Mouse (Mus musculus) thymus, postnatal 10 days (tissue): ENCODE measurements around the gene Dpp6.

Source experiments
- DNase-seq, 2 experiments: peaks; one replicate each; pipeline ENCODE4 v3.0.0; 2021; ENCODE audit warnings: low spot score in 2 of 2

Gene Dpp6

GRCm38 (mm10) chr5:26816975-26817941 is at the start of gene Dpp6:
Dpp6 (plus strand) TSS chr5:26817203.
- DNase-seq = no peak

GRCm38 (mm10) chr5:26783955-26784354 is 33.0 kb upstream of the Dpp6 start:
- DNase-seq = no peak

DNA sequence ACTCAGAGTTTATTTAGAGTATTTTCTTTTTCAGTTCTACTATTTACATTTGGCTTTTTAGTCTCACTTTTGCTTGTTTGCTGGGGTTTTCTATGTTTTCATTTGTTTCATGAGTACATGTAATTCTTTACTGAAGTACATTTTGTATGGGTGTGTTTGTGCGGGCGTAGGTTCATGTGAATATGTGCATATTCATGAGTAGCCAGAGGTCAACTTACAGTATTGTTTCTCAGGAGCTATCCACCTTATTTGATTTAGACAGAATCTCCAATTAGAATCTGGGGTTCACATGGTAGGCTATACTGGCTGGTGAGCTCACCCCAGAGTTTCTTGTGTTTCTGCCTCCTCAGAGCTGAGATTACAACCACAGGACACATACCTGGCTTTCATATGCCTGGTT is 21.5 kb upstream of the Dpp6 start:
- no peak for DNase-seq

- DNase-seq = no peak
Measured at GRCm38 (mm10) chr5:26835972-26836371, 19.0 kb downstream of the Dpp6 start.

GRCm38 (mm10) chr5:26841151-26841550 is 24.1 kb downstream of the Dpp6 start:
- DNase-seq = no peak

DNA sequence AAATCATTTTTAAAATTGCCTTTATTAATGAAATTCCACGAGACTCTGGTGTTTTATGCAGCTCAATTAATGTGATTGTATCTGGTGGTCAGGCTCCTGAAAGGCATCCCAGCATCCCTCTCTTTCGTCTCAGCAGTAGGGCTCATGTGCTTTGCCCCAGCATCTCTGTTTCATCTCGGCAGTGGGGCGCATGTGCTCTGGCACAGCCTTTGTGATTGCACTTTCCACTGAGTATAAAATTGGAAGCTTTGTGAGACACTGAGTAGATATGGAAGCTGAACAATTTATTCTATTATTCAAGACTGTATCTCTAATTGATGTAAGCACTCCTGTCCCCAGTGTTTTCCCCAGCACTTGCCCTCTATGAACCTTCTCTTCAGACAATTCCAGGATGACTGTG is 37.7 kb downstream of the Dpp6 start:
- no peak for DNase-seq

DNA sequence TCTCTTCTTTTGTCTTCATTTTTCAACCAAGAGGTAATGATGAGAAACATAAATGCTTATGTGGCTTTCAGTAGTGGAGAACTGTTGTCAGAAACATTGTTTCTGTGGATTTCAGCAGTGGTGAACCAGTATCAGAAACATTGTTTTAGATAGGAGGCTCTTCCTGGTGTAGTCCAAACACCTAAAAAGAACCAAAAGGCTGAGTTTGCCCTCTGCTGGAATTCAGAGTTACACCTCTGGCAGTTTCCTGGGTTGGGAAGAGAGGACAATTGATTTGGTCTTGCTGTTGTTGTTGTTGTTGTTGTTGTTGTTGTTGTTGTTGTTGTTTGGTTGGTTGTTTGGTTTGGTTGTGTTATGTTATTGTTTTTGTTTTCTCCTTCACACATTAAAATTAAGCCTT is 58.4 kb downstream of the Dpp6 start:
- no peak for DNase-seq

- DNase-seq = no peak
Measured at GRCm38 (mm10) chr5:26887496-26887895, 70.5 kb downstream of the Dpp6 start.

- DNase-seq = no peak
Measured at GRCm38 (mm10) chr5:26888080-26888479, 71.1 kb downstream of the Dpp6 start.

GRCm38 (mm10) chr5:26894346-26894745 is 77.3 kb downstream of the Dpp6 start:
- no peak for DNase-seq

- DNase-seq = no peak
Measured at GRCm38 (mm10) chr5:26903786-26904185, 86.8 kb downstream of the Dpp6 start.

DNA sequence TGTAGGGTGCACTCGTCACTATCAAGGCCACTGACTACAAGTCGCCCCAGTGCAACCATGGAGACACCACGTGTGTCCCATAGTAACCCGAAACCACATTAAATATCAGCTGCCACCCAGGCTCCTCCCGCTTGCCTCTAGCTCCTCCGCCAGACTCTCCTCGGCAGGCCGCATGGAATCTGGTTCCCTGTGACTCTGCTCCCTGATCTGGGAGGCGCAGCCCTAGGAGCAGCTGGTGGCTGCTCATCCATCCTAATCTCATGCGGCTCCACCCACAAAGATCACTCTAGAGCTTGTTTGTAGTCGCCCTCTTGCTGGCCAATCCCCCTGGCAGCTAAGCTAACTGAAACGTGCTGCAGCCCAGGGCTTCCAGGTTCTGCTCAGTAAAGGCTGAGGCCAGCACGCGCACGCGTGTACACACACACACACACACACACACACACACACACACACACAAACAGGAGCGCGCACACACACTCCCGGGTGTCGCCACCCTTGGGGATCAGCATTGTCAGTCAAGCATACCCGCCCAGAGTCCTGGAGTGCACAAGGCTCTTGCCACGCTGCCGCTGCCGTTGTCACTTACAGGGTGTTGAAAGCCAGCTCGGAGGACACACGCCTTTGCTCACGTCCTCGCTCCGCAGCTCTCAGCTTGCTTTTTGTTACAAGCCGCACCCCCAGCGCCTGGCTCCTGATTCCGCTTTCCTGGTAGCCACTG is 87.5 kb downstream of the Dpp6 start:
- DNase-seq = no peak

DNA sequence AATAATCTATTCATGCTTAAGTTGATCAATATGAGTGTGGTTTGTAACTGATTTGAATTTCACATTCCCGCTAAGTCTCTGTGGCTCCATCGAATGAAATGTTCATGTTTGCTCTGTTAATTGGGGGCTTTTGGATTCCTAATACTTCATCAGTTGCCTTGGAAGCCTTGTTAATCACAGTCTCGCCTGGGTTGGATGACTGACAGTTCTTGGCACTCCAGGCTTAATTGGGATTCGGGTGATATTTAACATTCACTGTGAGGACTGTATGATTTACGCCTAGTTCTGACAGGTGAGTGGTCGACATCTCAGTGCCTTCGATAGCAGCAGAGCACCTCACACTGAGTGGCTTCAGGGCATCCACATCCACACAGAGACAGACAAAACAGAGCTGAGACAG is 90.1 kb downstream of the Dpp6 start:
- DNase-seq = no peak

DNA sequence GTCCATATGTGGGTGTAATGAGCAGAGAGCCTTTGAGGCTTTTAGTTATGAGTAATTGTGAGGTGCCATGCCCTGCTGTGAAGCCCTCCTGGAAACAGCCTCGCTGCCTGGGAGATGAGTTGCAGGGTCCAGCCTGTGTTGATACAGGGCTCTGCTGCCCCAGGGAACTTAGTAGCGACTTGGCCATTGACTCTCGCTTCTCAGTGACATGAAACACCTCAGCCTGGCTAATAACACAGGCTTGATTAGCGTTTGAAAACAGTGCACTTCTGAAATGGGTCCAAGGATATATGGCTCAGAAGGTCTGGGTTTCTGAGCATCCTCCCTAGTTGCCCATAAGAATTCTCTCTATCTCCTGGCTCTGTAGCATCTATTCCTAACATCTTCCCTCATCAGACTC is 91.6 kb downstream of the Dpp6 start:
- DNase-seq = no peak

DNA sequence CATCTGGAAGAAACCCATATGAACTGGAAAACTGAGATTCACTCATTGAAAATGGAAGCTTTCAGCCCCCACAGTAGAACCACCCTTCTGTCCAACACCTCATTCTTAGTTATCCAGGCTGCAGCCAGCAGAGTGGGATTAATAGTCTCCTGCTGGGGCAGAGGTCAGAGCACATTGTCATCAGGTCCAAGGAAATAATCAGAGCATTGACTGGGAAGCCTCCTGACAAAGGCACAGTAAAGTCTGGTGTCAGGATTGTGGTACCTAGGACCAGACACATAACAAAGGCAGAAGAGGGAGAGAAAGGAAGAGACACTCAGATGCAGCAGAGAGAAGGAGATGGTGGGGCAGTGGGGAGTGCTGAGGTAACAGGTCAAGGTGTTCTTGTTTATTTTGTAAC is 93.3 kb downstream of the Dpp6 start:
- no peak for DNase-seq

GRCm38 (mm10) chr5:26911965-26912364 is 95.0 kb downstream of the Dpp6 start:
- no peak for DNase-seq

DNA sequence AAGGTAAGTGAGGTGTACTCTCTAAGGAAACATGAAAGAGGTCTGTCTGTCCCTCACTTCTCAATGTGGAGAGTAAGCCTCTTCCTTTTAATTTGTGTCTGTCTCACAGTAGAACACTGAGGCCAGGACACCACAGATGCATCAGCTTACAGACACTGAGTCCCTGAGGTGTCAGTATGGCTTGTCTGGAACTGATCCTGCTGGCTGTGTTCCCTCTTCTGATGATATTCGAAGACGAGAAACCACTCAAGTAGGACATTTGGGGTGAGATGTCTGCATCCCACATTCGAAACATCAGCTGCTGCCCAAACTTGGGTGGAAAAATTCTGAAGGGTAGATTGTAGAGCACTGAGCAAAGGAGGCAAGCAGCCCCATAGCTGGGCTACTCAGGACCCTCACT is 101.8 kb downstream of the Dpp6 start:
- DNase-seq = no peak

GRCm38 (mm10) chr5:26924552-26924951 is 107.5 kb downstream of the Dpp6 start:
- DNase-seq = no peak

DNA sequence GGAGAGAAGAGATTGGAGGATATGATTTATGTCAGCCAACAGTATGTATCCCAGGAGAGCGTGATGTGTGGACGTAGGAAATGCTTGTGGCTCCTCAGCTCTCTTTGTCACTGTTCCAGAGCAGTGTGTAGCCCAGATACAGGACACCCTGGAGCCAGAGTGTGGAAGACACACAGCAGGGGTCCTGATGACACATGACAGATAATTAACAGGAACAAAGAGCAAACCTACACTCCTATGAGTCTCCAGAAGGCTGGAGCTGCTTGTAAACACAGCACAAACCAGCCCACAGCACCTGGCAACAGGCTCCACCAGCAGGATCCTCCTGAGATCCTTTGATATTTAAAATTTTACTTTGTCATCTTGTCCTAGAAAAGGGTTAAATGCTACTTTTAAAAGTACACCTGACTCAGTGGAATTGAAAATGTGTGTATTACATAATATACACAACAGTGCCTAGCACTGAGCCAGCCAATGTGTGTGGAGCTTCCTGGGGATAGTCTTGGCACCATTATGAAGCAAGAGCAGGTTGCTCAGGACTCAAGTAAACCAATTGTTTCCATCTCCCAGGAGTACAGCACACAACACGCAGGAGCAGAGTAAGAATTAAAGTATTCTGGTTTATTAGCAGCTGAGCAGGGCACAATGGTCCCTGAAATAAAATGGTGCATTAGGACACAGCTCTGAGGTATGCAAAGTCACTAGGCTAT is 115.6 kb downstream of the Dpp6 start:
- DNase-seq = no peak

GRCm38 (mm10) chr5:26934911-26935310 is 117.9 kb downstream of the Dpp6 start:
- DNase-seq = no peak

DNA sequence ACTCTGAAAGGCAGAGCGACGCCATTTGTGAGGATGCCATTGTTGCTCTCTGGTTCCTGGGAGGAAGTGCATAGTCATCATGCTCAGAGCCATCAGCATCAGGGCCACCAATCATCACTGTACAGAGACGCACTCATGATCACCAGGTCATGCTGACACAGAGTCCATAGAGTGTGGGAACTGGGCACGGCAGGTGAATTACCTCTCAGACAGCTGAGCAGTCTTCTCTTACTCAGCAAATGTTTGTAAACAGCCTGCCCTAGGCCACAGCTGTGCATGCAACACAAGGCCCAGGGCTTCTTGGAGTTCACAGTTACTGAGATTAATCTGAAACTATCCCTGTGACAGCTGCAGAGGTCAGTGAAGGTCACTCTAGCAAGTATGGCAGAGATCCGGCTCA is 124.5 kb downstream of the Dpp6 start:
- DNase-seq = no peak

- no peak for DNase-seq
Measured at GRCm38 (mm10) chr5:26945169-26945920, 128.3 kb downstream of the Dpp6 start.
